Mouse (Mus musculus) liver, embryonic 11.5 days (tissue): ENCODE results near the gene Zbtb9. TPM values are rescaled to one million over a fixed set of nuclear protein-coding genes. Genes with fewer than 3 reads are reported as not detected.

ENCODE experiments used
- ATAC-seq: fragments of 200-750 bp; cut with Nextera tagmentation; replicated peaks from 2 replicates; pipeline ENCODE4 v1.8.0; 2017; ENCODE audit warnings: moderate number of reproducible peaks, mild to moderate bottlenecking, moderate TSS enrichment, moderate library complexity; ENCODE audit not compliant: low FRiP score
- DNase-seq: peaks from one replicate; pipeline ENCODE4 v3.0.0-alpha.2; 2017; ENCODE audit warnings: low spot score
- H3K27ac ChIP-seq: fragments of 300-500 bp; sonication (generic); 2 replicates; pipeline ENCODE4 v1.5.1; 2014; ENCODE audit warnings: mild to moderate bottlenecking, low read depth, low read length, control low read depth
- H3K27me3 ChIP-seq: fragments of 300-500 bp; sonication (generic); replicated peaks from 2 replicates; pipeline ENCODE4 v1.6.1; 2014; ENCODE audit warnings: low read length, mixed read lengths; ENCODE audit not compliant: control insufficient read depth, insufficient read depth
- H3K36me3 ChIP-seq: fragments of 300-500 bp; sonication (generic); 2 replicates; pipeline ENCODE4 v1.6.1; 2014; ENCODE audit warnings: mild to moderate bottlenecking, low read length, moderate library complexity, mixed read lengths; ENCODE audit not compliant: control insufficient read depth, insufficient read depth
- H3K4me1 ChIP-seq: fragments of 300-500 bp; sonication (generic); replicated peaks from 2 replicates; pipeline ENCODE4 v1.6.1; 2014; ENCODE audit warnings: low read length, mixed read lengths; ENCODE audit not compliant: control insufficient read depth, insufficient read depth
- H3K4me2 ChIP-seq: fragments of 300-500 bp; sonication (generic); 2 replicates; pipeline ENCODE4 v1.6.1; 2014; ENCODE audit warnings: mild to moderate bottlenecking, control low read depth, moderate library complexity
- H3K4me3 ChIP-seq: fragments of 300-500 bp; sonication (generic); 2 replicates; pipeline ENCODE4 v1.5.1; 2014; ENCODE audit warnings: low read depth, low read length, control low read depth
- H3K9ac ChIP-seq: fragments of 300-500 bp; sonication (generic); 2 replicates; pipeline ENCODE4 v1.6.1; 2014; ENCODE audit warnings: low read depth, low read length, control low read depth
- H3K9me3 ChIP-seq: fragments of 300-500 bp; sonication (generic); 2 replicates; pipeline ENCODE4 v1.6.1; 2016; ENCODE audit warnings: low read length, inconsistent platforms, mixed read lengths; ENCODE audit not compliant: control insufficient read depth
- WGBS: fragments of 180-500 bp; shearing (Covaris S2); extraction: QIAGEN DNeasy Blood & Tissue Kit; methylation state at CpG from one replicate; pipeline ENCODE4 v1.1.7; 2014; 5-methylcytosine and 5-hydroxymethylcytosine counted together
- polyA plus RNA-seq: library from polyadenylated mRNA; unstranded; fragments of >200 nt; fragmentation: Nextera tagmentation; extraction: Ambion mirVana; gene quantifications from 2 replicates; pipeline ENCODE4 v1.2.1, GENCODE M21; 2014

Zbtb9 gene
- polyA plus RNA-seq, 1 experiment from 2014 or later, result 9.7 TPM

- no peaks in the 10 kb centered on the region for H3K27me3 ChIP-seq
- H3K4me1 ChIP-seq, result peaks cover 35% of the 10 kb centered on the region
- peak overlapping the region; percentile 76; the same call in 1 of the 2 replicates for H3K4me3 ChIP-seq
- H3K9ac ChIP-seq, result no peak overlapping the region
- 86% methylated on average over 15 of the region's 15 CpGs for WGBS
- DNase-seq (no peak), ATAC-seq (no peak)
- H3K27ac ChIP-seq, result no peak overlapping the region
- peak overlapping the region; percentile 98; the same call in 1 of the 2 replicates for H3K4me2 ChIP-seq
- peaks cover 15% of the 10 kb centered on the region; the same call in 1 of the 2 replicates for H3K36me3 ChIP-seq
- H3K9me3 ChIP-seq, result no peaks in the 10 kb centered on the region
These were observed 35.9 kb upstream of the Zbtb9 start for GRCm38 (mm10) chr17:26936921-26937695.

GRCm38 (mm10) chr17:26937883-26938695, 34.9 kb upstream of the Zbtb9 start:
- DNase-seq, result no peak
- no peak for ATAC-seq
- Histone ChIP-seq H3K9me3 (no peaks in the 10 kb centered on the region), H3K4me1 (peaks cover 31% of the 10 kb centered on the region), H3K27ac (peak overlapping the region; percentile 91), H3K4me2 (peak overlapping the region; percentile 98), H3K36me3 (peaks cover 15% of the 10 kb centered on the region; the same call in 1 of the 2 replicates), H3K27me3 (no peaks in the 10 kb centered on the region), H3K4me3 (peak overlapping the region; percentile 76), H3K9ac (peak overlapping the region; percentile 77)
- WGBS, result 46% methylated on average over 16 of the region's 16 CpGs

DNA sequence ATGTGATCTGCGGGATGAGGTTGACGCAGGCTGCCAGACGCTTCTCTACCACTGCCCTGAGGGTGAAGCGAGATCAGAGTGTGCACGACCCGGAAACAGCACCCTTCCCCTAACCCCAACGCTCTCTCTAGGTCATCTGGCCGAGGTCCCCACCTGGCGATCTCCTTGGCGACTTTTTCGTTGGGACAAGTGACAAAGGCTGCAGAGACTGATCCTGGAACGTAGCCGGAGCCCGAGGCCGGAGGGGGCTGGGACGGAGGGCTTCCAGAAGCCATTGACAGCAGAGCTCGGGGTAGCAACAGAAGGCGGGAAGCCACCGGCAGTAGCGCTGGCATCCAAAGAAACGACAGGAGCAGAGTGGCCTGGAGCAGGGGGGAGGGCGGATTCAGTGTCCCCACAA, 34.2 kb upstream of the Zbtb9 start:
- peaks cover 15% of the 10 kb centered on the region; the same call in 1 of the 2 replicates for H3K36me3 ChIP-seq
- no peaks in the 10 kb centered on the region for H3K27me3 ChIP-seq
- peak overlapping the region; percentile 91 for H3K27ac ChIP-seq
- under 1% methylated on average over 22 of the region's 22 CpGs for WGBS
- H3K9ac ChIP-seq, result peak overlapping the region; percentile 77
- H3K4me1 ChIP-seq, result peaks cover 25% of the 10 kb centered on the region
- ATAC-seq (no peak), DNase-seq (no peak)
- H3K9me3 ChIP-seq, result no peaks in the 10 kb centered on the region
- peak overlapping the region; percentile 98 for H3K4me2 ChIP-seq
- peak overlapping the region; percentile 76 for H3K4me3 ChIP-seq

DNA sequence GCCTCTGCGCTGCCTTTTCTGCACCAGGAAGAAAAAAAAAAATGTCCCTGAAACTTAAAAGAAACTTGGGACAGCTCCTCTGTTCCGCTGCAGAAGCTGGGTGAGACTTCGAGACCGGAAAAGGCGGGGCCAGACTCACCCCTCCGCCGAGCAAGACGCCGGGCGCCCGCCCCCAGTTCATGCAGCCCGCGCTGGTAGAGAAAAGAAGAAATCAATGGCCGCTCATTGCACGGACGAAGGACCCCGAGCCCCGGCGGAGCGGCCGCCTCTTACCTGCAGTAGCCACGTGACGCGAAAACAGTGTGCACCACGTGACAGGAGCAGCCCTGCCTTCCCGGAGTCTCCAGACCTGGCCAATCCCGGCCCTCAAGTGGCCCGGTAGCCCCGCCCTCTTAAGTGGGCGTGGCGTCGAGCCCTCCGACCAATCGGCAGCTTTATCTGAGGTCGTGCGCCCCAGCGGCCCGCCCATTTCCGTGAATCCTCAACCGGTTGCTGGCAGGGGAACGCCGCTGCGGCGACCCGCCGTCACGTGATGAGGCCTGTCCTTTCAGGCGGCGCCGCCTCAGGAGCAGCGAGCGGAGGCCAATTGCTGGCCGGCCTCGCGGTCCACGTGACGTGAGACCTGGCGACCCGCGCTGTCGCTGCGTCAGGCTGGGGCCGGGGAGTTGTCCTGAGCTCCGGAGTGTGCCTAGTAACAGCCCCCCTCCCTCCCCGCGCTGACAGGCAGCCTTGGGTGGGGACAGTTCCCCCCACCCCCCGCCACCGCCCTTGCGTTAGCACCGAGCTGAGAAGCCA, 33.6 kb upstream of the Zbtb9 start, which contains the start of gene Cuta:
Gene Cuta (minus strand): TSS at position 392 of the 795 bp plus-strand sequence.
- Histone ChIP-seq H3K36me3 (peaks cover 12% of the 10 kb centered on the region; the same call in 1 of the 2 replicates), H3K4me3 (peak within 1 kb of the TSS; percentile 76), H3K4me1 (peaks cover 23% of the 10 kb centered on the region), H3K9me3 (no peaks in the 10 kb centered on the region), H3K27me3 (no peaks in the 10 kb centered on the region), H3K4me2 (peak within 1 kb of the TSS; percentile 98), H3K27ac (peak within 1 kb of the TSS; percentile 96), H3K9ac (peak within 1 kb of the TSS; percentile 87)
- ATAC-seq (peak; percentile 92), DNase-seq (peak; percentile 99)
- under 1% methylated on average over 68 of the region's 70 CpGs for WGBS

- Histone ChIP-seq H3K4me2 (peak overlapping the region; percentile 98), H3K9me3 (no peaks in the 10 kb centered on the region), H3K4me3 (peak overlapping the region; percentile 76), H3K4me1 (peaks cover 23% of the 10 kb centered on the region), H3K27ac (peak overlapping the region; percentile 96), H3K27me3 (no peaks in the 10 kb centered on the region), H3K9ac (peak overlapping the region; percentile 87), H3K36me3 (peaks cover 6% of the 10 kb centered on the region; the same call in 1 of the 2 replicates)
- no peak for DNase-seq
- no peak for ATAC-seq
- 7% methylated on average over 3 of the region's 3 CpGs for WGBS
These were observed 33.0 kb upstream of the Zbtb9 start for GRCm38 (mm10) chr17:26939973-26940300.

DNA sequence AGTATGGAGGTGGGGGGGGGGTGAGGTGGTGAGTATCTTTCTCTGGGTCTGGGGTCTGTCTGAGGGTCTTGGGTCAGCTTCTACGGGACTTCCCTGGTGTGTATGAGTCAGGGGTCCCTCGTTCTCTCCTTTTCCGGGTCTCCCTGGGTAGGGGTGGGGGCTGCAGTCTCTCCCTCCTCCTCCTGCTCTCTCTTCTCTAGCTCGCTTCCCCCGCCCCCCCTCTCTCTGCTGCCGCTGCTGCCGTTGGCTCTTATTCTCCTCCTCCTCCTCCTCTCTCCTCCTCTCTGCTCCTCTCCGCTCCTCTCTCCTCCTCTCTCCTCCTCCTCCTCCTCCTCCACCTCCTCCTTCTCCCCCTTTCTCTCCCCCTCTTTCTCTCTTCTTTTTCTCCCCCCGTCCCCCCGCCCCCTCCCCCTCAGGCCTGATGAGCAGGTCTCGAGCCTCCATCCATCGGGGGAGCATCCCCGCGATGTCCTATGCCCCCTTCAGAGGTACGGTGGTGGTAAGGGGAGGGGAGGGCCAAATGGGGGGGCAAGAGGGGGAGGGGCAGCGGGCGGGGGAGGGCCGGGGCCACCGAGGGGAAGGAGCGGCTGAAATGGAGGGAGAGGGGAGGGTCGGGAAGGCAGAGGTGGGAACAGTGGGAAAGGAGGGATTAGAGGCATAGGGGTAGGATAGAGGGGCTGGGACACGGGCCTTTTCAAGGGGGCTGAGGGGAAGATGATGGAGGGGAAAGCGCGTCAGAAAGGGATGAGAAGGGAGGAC, 31.8 kb upstream of the Zbtb9 start, which contains the start of gene Syngap1:
Gene Syngap1 (plus strand): TSS at position 223 of the 759 bp plus-strand sequence.
- 5% methylated on average over 16 of the region's 24 CpGs for WGBS
- peak within 1 kb of the TSS; percentile 87 for H3K9ac ChIP-seq
- peak within 1 kb of the TSS; percentile 76 for H3K4me3 ChIP-seq
- no peaks in the 10 kb centered on the region for H3K27me3 ChIP-seq
- DNase-seq, result no peak
- peaks cover 25% of the 10 kb centered on the region for H3K4me1 ChIP-seq
- ATAC-seq, result no peak
- peak within 1 kb of the TSS; percentile 96 for H3K27ac ChIP-seq
- 0 out of 2 replicates have a peak, but pooled peaks cover under 1% of the 10 kb centered on the region for H3K36me3 ChIP-seq
- H3K4me2 ChIP-seq, result peak within 1 kb of the TSS; percentile 98
- no peaks in the 10 kb centered on the region for H3K9me3 ChIP-seq

GRCm38 (mm10) chr17:26941841-26942570, 31.0 kb upstream of the Zbtb9 start:
- H3K4me3 ChIP-seq, result peak overlapping the region; percentile 59

More at GRCm38 (mm10) chr17:26941841-26942570, 31.0 kb upstream of the Zbtb9 start:
- Histone ChIP-seq H3K36me3 (no peaks in the 10 kb centered on the region), H3K27me3 (no peaks in the 10 kb centered on the region), H3K4me1 (peaks cover 31% of the 10 kb centered on the region), H3K4me2 (peak overlapping the region; percentile 98), H3K9me3 (no peaks in the 10 kb centered on the region), H3K9ac (peak overlapping the region; percentile 47), H3K27ac (peak overlapping the region; percentile 39)
- WGBS, result 16% methylated on average over 4 of the region's 4 CpGs
- no peak for ATAC-seq
- DNase-seq, result no peak
